Mouse (Mus musculus): Measurements from ENCODE around the gene Tmem158. TPM values are rescaled to one million over a fixed set of nuclear protein-coding genes. Genes with fewer than 3 reads are reported as not detected.
A peak's percentile ranks its signal among the peaks of the same experiment; 100 is the strongest.

Gene Tmem158
- total and polyA plus RNA-seq, 2 experiments from 2014 or later: 103 to 182 TPM

GRCm38 (mm10) chr9:123238256-123239045 is 22.1 kb downstream of the Tmem158 start:
- ATAC-seq: no peak
- WGBS: 21% methylated on average over 4 of the region's 4 CpGs
- H3K27ac ChIP-seq (ENCODE audit: low read depth, low read length): peak overlapping the region; percentile 29; the same call in 1 of the 2 replicates

DNA sequence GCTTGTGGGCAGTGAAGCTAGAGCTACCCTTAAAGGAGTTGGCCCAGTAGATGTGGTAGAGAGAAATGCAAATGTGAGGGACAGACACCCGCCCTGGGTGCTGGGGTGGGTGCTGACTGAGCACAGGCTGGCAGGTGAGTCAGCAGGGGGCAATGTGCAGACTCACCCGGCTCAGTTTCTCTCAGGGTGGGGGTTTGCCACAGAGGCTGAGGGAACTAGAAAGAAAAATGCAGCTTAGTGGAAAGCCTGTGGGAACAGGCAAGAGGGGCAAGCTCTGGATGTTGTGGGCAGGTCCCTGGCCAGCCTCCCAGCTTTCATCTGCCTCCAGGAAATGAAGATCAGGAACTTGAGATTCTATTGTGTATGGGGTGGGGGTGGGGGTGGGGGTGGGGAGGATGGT is 22.8 kb downstream of the Tmem158 start:
- 22% methylated on average over 2 of the region's 2 CpGs for WGBS
- H3K4me3 ChIP-seq (ENCODE audit: low read depth, low read length): no peak overlapping the region
- no peak overlapping the region for H3K27ac ChIP-seq (ENCODE audit: low read depth, low read length)
- no peak overlapping the region for H3K4me2 ChIP-seq (ENCODE audit: low read depth)
- no peaks in the 10 kb centered on the region for H3K36me3 ChIP-seq (ENCODE audit: insufficient read depth)
- DNase-seq (no peak), ATAC-seq (no peak)
- no peak overlapping the region for H3K9ac ChIP-seq
- H3K4me1 ChIP-seq (ENCODE audit: insufficient read depth): no peaks in the 10 kb centered on the region
- no peaks in the 10 kb centered on the region for H3K27me3 ChIP-seq (ENCODE audit: insufficient read depth, low read length)
- TF ChIP-seq CTCF (IDR thresholded peaks at IDR 0.05; ENCODE audit: low read depth): no peak
- no peaks in the 10 kb centered on the region for H3K9me3 ChIP-seq (ENCODE audit: low read length)

More at GRCm38 (mm10) chr9:123238256-123239045, 22.1 kb downstream of the Tmem158 start:
- H3K36me3 ChIP-seq (ENCODE audit: insufficient read depth): no peaks in the 10 kb centered on the region
- no peaks in the 10 kb centered on the region for H3K9me3 ChIP-seq (ENCODE audit: low read length)
- no peak for DNase-seq
- no peak overlapping the region for H3K4me2 ChIP-seq (ENCODE audit: low read depth)
- no peak for TF ChIP-seq CTCF (IDR thresholded peaks at IDR 0.05; ENCODE audit: low read depth)
- H3K4me3 ChIP-seq (ENCODE audit: low read depth, low read length): no peak overlapping the region
- H3K9ac ChIP-seq: no peak overlapping the region
- H3K4me1 ChIP-seq (ENCODE audit: insufficient read depth): no peaks in the 10 kb centered on the region
- no peaks in the 10 kb centered on the region for H3K27me3 ChIP-seq (ENCODE audit: insufficient read depth, low read length)

- no peak overlapping the region for H3K27ac ChIP-seq (ENCODE audit: low read depth, low read length)
- H3K27me3 ChIP-seq (ENCODE audit: insufficient read depth, low read length): no peaks in the 10 kb centered on the region
- no peaks in the 10 kb centered on the region for H3K36me3 ChIP-seq (ENCODE audit: insufficient read depth)
- no peak overlapping the region for H3K9ac ChIP-seq
- no peaks in the 10 kb centered on the region for H3K4me1 ChIP-seq (ENCODE audit: insufficient read depth)
- H3K4me3 ChIP-seq (ENCODE audit: low read depth, low read length): no peak overlapping the region
- no peak for DNase-seq
- H3K9me3 ChIP-seq (ENCODE audit: low read length): no peaks in the 10 kb centered on the region
- WGBS: 62% methylated on average over 3 of the region's 3 CpGs
- H3K4me2 ChIP-seq (ENCODE audit: low read depth): no peak overlapping the region
- ATAC-seq: no peak
- no peak for TF ChIP-seq CTCF (IDR thresholded peaks at IDR 0.05; ENCODE audit: low read depth)
Observed at GRCm38 (mm10) chr9:123235621-123236020, 24.9 kb downstream of the Tmem158 start.

DNA sequence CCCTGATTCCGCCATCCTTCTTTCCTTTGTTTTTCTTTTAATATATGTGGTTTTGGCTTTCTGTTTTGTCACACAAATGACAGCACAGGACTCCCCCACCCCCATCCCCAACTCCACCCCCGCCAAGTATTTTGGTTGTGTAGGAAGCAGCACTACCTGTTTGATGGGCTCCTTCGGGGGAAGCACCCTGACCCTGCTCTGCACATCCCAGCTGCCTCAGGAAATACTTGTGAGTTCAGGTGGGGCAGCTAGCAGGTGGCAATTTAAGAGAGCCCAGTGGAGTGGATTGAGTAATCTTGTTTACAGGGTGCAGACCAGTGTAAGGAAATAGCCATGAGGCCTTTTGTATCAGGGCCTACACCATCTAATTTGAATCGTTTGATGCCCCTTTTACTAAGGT is 30.7 kb downstream of the Tmem158 start:
- ATAC-seq (no peak), DNase-seq (no peak)
- Histone ChIP-seq H3K4me1 (ENCODE audit: insufficient read depth) (no peaks in the 10 kb centered on the region), H3K9ac (no peak overlapping the region), H3K27me3 (ENCODE audit: insufficient read depth, low read length) (no peaks in the 10 kb centered on the region), H3K9me3 (ENCODE audit: low read length) (no peaks in the 10 kb centered on the region), H3K36me3 (ENCODE audit: insufficient read depth) (no peaks in the 10 kb centered on the region), H3K4me3 (ENCODE audit: low read depth, low read length) (no peak overlapping the region), H3K27ac (ENCODE audit: low read depth, low read length) (no peak overlapping the region), H3K4me2 (ENCODE audit: low read depth) (no peak overlapping the region)
- WGBS: 67% methylated on average over 4 of the region's 4 CpGs
- no peak for TF ChIP-seq CTCF (IDR thresholded peaks at IDR 0.05; ENCODE audit: low read depth)

DNA sequence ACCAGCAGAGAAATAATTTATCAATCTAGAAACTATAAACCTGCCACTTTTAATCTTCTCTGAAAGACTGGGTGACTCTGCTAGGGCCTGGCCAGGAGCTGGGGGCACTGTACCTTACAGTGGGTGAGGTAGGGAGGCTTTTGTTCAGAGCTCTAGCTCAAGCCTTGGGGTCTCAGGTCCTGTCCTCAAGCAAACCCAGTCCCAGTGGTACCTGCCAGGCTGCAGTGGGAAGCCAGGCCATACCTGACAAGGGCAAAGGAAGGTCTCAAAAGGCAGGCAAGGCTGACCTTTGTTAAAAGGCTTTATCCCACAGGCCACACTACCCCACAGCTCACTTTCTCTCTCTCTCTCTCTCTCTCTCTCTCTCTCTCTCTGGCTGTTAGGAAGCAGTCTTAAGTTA is 31.9 kb downstream of the Tmem158 start:
- Histone ChIP-seq H3K4me3 (ENCODE audit: low read depth, low read length) (no peak overlapping the region), H3K27me3 (ENCODE audit: insufficient read depth, low read length) (no peaks in the 10 kb centered on the region), H3K4me2 (ENCODE audit: low read depth) (no peak overlapping the region), H3K4me1 (ENCODE audit: insufficient read depth) (no peaks in the 10 kb centered on the region), H3K9ac (no peak overlapping the region), H3K36me3 (ENCODE audit: insufficient read depth) (no peaks in the 10 kb centered on the region), H3K27ac (ENCODE audit: low read depth, low read length) (no peak overlapping the region), H3K9me3 (ENCODE audit: low read length) (no peaks in the 10 kb centered on the region)
- ATAC-seq (no peak), DNase-seq (no peak)
- no peak for TF ChIP-seq CTCF (IDR thresholded peaks at IDR 0.05; ENCODE audit: low read depth)

DNA sequence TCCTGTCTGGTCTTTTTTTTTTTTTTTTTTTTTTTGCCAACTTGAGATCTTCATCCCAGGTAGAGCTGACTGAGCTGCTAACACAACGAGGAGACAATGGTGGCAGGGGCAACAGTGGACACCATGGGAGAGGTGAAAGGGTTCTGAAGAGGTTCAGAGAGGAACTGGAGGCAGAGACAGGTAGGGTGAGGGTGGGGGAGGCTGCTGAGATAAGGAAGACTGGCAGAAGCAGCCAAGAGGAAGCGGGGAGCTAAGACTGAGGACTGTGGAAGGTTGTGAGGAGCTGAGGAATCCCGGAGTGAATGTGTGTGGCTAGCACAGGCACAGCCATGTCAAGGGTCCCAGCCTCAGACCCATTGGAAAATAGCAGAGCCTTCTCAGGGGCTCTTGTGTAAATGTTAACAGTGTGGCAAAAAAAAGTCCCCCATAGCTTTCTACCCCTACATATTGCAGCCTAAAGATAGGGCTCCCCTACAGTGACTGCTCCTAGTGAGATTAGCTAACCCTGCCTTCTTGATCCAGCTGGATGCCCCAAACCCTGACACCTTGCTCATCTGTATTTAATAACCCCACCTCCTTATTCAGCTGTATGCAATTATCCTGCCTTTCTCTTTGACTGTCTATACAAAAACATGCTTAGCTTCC is 33.3 kb downstream of the Tmem158 start:
- TF ChIP-seq CTCF (IDR thresholded peaks at IDR 0.05; ENCODE audit: low read depth): no peak
- no peak overlapping the region for H3K9ac ChIP-seq
- DNase-seq: no peak
- no peaks in the 10 kb centered on the region for H3K9me3 ChIP-seq (ENCODE audit: low read length)
- ATAC-seq: no peak
- no peaks in the 10 kb centered on the region for H3K27me3 ChIP-seq (ENCODE audit: insufficient read depth, low read length)
- no peak overlapping the region for H3K4me3 ChIP-seq (ENCODE audit: low read depth, low read length)
- no peaks in the 10 kb centered on the region for H3K36me3 ChIP-seq (ENCODE audit: insufficient read depth)
- no peaks in the 10 kb centered on the region for H3K4me1 ChIP-seq (ENCODE audit: insufficient read depth)
- 84% methylated on average over 3 of the region's 3 CpGs for WGBS
- no peak overlapping the region for H3K4me2 ChIP-seq (ENCODE audit: low read depth)
- no peak overlapping the region for H3K27ac ChIP-seq (ENCODE audit: low read depth, low read length)

GRCm38 (mm10) chr9:123224863-123225431 is 35.6 kb downstream of the Tmem158 start:
- TF ChIP-seq CTCF (IDR thresholded peaks at IDR 0.05; ENCODE audit: low read depth): no peak
- ATAC-seq: no peak
- Histone ChIP-seq H3K4me2 (ENCODE audit: low read depth) (no peak overlapping the region), H3K4me1 (ENCODE audit: insufficient read depth) (no peaks in the 10 kb centered on the region), H3K9me3 (ENCODE audit: low read length) (no peaks in the 10 kb centered on the region), H3K27ac (ENCODE audit: low read depth, low read length) (no peak overlapping the region), H3K27me3 (ENCODE audit: insufficient read depth, low read length) (no peaks in the 10 kb centered on the region), H3K4me3 (ENCODE audit: low read depth, low read length) (no peak overlapping the region), H3K36me3 (ENCODE audit: insufficient read depth) (no peaks in the 10 kb centered on the region), H3K9ac (no peak overlapping the region)
- DNase-seq: no peak
- 73% methylated on average over 2 of the region's 2 CpGs for WGBS
